7 mouse cellular contexts compared by ENCODE assay signal in the genomic region with DNA sequence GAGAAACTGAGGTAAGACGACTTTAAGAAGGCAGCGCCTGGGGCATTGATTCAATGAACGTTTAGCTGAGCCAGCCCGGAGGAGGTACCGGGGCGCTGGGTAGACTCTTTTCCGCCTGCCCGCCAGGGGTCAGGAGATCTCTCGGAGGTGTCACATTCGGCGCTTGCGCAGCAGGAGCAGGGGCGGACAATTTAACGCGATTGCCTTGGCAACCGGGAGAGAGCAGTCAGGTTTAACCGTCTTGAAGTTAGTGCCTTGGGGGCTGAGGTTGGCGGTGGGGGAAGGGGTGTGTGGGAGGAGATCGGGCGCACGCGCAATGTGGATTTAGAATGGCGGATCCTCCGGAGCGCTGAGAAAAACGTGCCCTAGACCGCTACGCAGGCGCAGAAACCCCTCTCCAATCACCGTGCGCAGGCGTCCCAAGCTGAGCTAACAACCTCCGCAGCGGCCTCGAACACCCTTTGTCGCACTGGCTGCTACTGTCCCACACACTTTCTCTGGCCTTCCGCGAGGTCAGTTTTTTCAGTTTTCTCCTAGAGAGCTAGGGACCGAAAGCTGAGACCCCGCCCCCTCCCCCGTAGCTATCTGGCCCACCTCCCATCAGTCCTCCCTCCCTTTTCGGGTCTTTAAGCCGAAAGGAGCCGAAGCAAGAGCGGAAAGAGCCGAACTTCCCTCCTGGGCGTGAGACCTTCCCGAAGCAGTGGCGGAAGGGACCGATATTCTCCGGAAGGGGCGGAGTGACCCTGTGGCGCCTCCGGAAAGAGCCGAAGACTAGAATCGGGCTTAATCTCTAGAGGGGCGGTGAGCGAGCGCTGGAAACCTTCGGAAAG. TPM values are rescaled to one million over a fixed set of nuclear protein-coding genes. Genes with fewer than 3 reads are reported as not detected.
DNase-seq lines count a peak whose midpoint lies in the region; ATAC-seq lines count a peak whose summit lies in the region.

No protein-coding gene starts in this region.

- peaks cover 3% of the 10 kb centered on the region; the same call in 1 of the 2 replicates for H3K36me3 ChIP-seq in intestine, embryonic 16.5 days (ENCODE audit: control insufficient read depth, insufficient read depth, low read length)
- H3K36me3 ChIP-seq in midbrain, embryonic 11.5 days (ENCODE audit: control insufficient read depth, insufficient read depth, low read length) = peaks cover 2% of the 10 kb centered on the region; the same call in 1 of the 2 replicates

- H3K27me3 ChIP-seq in intestine, embryonic 16.5 days (replicated peaks; ENCODE audit: control insufficient read depth, insufficient read depth, low read length) = peaks cover 20% of the 10 kb centered on the region
- H3K27me3 ChIP-seq in midbrain, embryonic 11.5 days (ENCODE audit: control insufficient read depth, insufficient read depth, low read length) = peaks cover 26% of the 10 kb centered on the region

- H3K4me1 ChIP-seq in intestine, embryonic 16.5 days (ENCODE audit: control insufficient read depth, insufficient read depth, low read length) = peaks cover 39% of the 10 kb centered on the region
- H3K4me1 ChIP-seq in midbrain, embryonic 11.5 days (ENCODE audit: control insufficient read depth, insufficient read depth, low read length) = peaks cover 28% of the 10 kb centered on the region

- H3K4me3 ChIP-seq in intestine, embryonic 16.5 days (ENCODE audit: low read length) = peak overlapping the region; percentile 61
- peak overlapping the region; percentile 80 for H3K4me3 ChIP-seq in midbrain, embryonic 11.5 days (ENCODE audit: low read depth, low read length)

- peak overlapping the region; percentile 97 for H3K9ac ChIP-seq in intestine, embryonic 16.5 days (ENCODE audit: low read depth, low read length)
- H3K9ac ChIP-seq in midbrain, embryonic 11.5 days (ENCODE audit: low read length) = peak overlapping the region; percentile 93

- intact Hi-C loops in left cerebral cortex, postnatal 36 days (cut with DNase I) = loop anchor here (2.0 to 10.0 kb wide), 2 partner anchors 40 to 1366 kb away; partner anchors contain the start of genes Ccdc106, Mboat7, Tsen34 and Zfp865

- peak overlapping the region; percentile 100 for H3K27ac ChIP-seq in intestine, embryonic 16.5 days (ENCODE audit: low read length)
- H3K27ac ChIP-seq in midbrain, embryonic 11.5 days (ENCODE audit: low read depth, low read length) = peak overlapping the region; percentile 99

- peak overlapping the region; percentile 99 for H3K4me2 ChIP-seq in intestine, embryonic 16.5 days (ENCODE audit: low read depth, low read length)
- peak overlapping the region; percentile 92 for H3K4me2 ChIP-seq in midbrain, embryonic 11.5 days

- DNase-seq in adrenal gland, adult 8-10 months = peak; percentile 97
- DNase-seq in embryo, embryonic 9.5 days (ENCODE audit: extremely low spot score) = peak; percentile 96
- peak; percentile 95 to 99 for DNase-seq in gastrocnemius, postnatal 4 days (ENCODE audit: low spot score in 2 of 2)
- DNase-seq in left cerebral cortex, postnatal 36 days (ENCODE audit: low spot score in 2 of 2) = peak; percentile 98 to 99
- peak; percentile 100 for DNase-seq in midbrain, embryonic 11.5 days (ENCODE audit: low spot score, missing footprints)
- peak; percentile 98 for DNase-seq in skeletal muscle tissue, adult 2 months (ENCODE audit: low read depth, low spot score)

- ATAC-seq in intestine, embryonic 16.5 days = peak; percentile 91
- peak; percentile 87 for ATAC-seq in midbrain, embryonic 11.5 days (ENCODE audit: low FRiP score)

- under 1% methylated on average over 60 of the region's 60 CpGs for WGBS in intestine, embryonic 16.5 days
- under 1% methylated on average over 60 of the region's 60 CpGs for WGBS in midbrain, embryonic 11.5 days

- no peaks in the 10 kb centered on the region for H3K9me3 ChIP-seq in intestine, embryonic 16.5 days (ENCODE audit: control insufficient read depth, low read length)
- no peaks in the 10 kb centered on the region for H3K9me3 ChIP-seq in midbrain, embryonic 11.5 days (ENCODE audit: control insufficient read depth, low read length)

RNA-seq across cellular contexts. Expression of gene U2af2, which starts 0.8 kb away (rescaled TPM):
- total RNA-seq in adrenal gland, adult 8-10 months (2022) = 100 to 1,000 TPM; 135 to 214 (median 168) TPM
- 100 to 1,000 TPM; 117 to 127 TPM for total RNA-seq in gastrocnemius, postnatal 4 days (2021)
- 107 and 112 TPM in 2 replicates for polyA plus RNA-seq in intestine, embryonic 16.5 days (2015; fragmentation: Nextera tagmentation; extraction: Ambion mirVana)
- total RNA-seq in left cerebral cortex, postnatal 36 days (2021) = 100 to 1,000 TPM; 162 to 183 TPM
- 151 and 159 TPM in 2 replicates for polyA plus RNA-seq in midbrain, embryonic 11.5 days (2014; fragmentation: Nextera tagmentation; extraction: Ambion mirVana)

RNA-seq across cellular contexts. Expression of gene Zfp580, which starts 9.8 kb away (rescaled TPM):
- total RNA-seq in adrenal gland, adult 8-10 months (2022) = 1 to 10 TPM; 5.4 to 9.7 (median 8.5) TPM
- 10 to 100 TPM; 10.1 to 11.6 TPM for total RNA-seq in gastrocnemius, postnatal 4 days (2021)
- polyA plus RNA-seq in intestine, embryonic 16.5 days (2015; fragmentation: Nextera tagmentation; extraction: Ambion mirVana) = 18.2 and 20.2 TPM in 2 replicates
- total RNA-seq in left cerebral cortex, postnatal 36 days (2021) = 10 to 100 TPM; 27.4 to 35.7 TPM
- 34.1 and 47.6 TPM in 2 replicates for polyA plus RNA-seq in midbrain, embryonic 11.5 days (2014; fragmentation: Nextera tagmentation; extraction: Ambion mirVana)

RNA-seq across cellular contexts. Expression of gene Epn1, which starts 18.9 kb away (rescaled TPM):
- total RNA-seq in adrenal gland, adult 8-10 months (2022) = 100 to 1,000 TPM; 124 to 175 (median 142) TPM
- total RNA-seq in gastrocnemius, postnatal 4 days (2021) = 100 to 1,000 TPM; 112 to 117 TPM
- polyA plus RNA-seq in intestine, embryonic 16.5 days (2015; fragmentation: Nextera tagmentation; extraction: Ambion mirVana) = 75.0 and 87.4 TPM in 2 replicates
- 100 to 1,000 TPM; 435 to 530 TPM for total RNA-seq in left cerebral cortex, postnatal 36 days (2021)
- polyA plus RNA-seq in midbrain, embryonic 11.5 days (2014; fragmentation: Nextera tagmentation; extraction: Ambion mirVana) = 47.8 and 56.2 TPM in 2 replicates

RNA-seq across cellular contexts. Expression of gene Zfp784, which starts 22.9 kb away (rescaled TPM):
- 1 to 10 TPM; 4.3 to 7.8 (median 6.0) TPM for total RNA-seq in adrenal gland, adult 8-10 months (2022)
- 1 to 10 TPM; 5.8 to 6.6 TPM for total RNA-seq in gastrocnemius, postnatal 4 days (2021)
- 7.9 and 8.0 TPM in 2 replicates for polyA plus RNA-seq in intestine, embryonic 16.5 days (2015; fragmentation: Nextera tagmentation; extraction: Ambion mirVana)
- total RNA-seq in left cerebral cortex, postnatal 36 days (2021) = 1 to 10 TPM; 5.3 to 5.7 TPM
- 3.3 and 3.6 TPM in 2 replicates for polyA plus RNA-seq in midbrain, embryonic 11.5 days (2014; fragmentation: Nextera tagmentation; extraction: Ambion mirVana)

RNA-seq across cellular contexts. Expression of gene 4632433K11Rik, which starts 27.2 kb away (rescaled TPM):
- total RNA-seq in adrenal gland, adult 8-10 months (2022) = under 1 TPM in 1 of 4 experiments, not detected in 3; 0.34 TPM
- total RNA-seq in gastrocnemius, postnatal 4 days (2021) = not detected
- not detected in 2 replicates for polyA plus RNA-seq in intestine, embryonic 16.5 days (2015; fragmentation: Nextera tagmentation; extraction: Ambion mirVana)
- 1 to 10 TPM in 1 of 2 experiments, not detected in 1; 1.1 TPM for total RNA-seq in left cerebral cortex, postnatal 36 days (2021)
- polyA plus RNA-seq in midbrain, embryonic 11.5 days (2014; fragmentation: Nextera tagmentation; extraction: Ambion mirVana) = 0.33 TPM in 1 of 2 replicates, not detected in the other

Comparison
In these comparisons a context has a peak if more than half of its experiments do, and no peak if none do; other contexts are left out.
1. Peak in every context shown above with its lines: DNase-seq, ATAC-seq, H3K4me3 ChIP-seq and H3K27ac ChIP-seq.